Mouse (Mus musculus): ENCODE data around the gene 1810037I17Rik. TPM values are rescaled to one million over a fixed set of nuclear protein-coding genes. Genes with fewer than 3 reads are reported as not detected.

1810037I17Rik gene
- 235 and 268 TPM in 2 replicates for polyA plus RNA-seq (2015; fragmentation: Nextera tagmentation; extraction: Ambion mirVana)

GRCm38 (mm10) chr3:122924009-122924914 is at the start of gene 1810037I17Rik:
Gene 1810037I17Rik (plus strand): TSS chr3:122924203.

GRCm38 (mm10) chr3:122894772-122895171 is 29.2 kb upstream of the 1810037I17Rik start, which contains the start of gene Fabp2:
Gene Fabp2 (plus strand): TSS chr3:122895072.

GRCm38 (mm10) chr3:122919260-122919659 is 4.7 kb upstream of the 1810037I17Rik start, which contains the start of gene Gm10959:
Gene Gm10959 (minus strand): TSS chr3:122919360.

Other genes starting within 250 kb of the 1810037I17Rik start
- gene Pde5a, start 195.3 kb upstream of the 1810037I17Rik start, polyA plus RNA-seq (2015; fragmentation: Nextera tagmentation; extraction: Ambion mirVana): 17.0 and 18.9 TPM in 2 replicates
- 0.17 and 0.35 TPM in 2 replicates for gene Fabp2, start 29.1 kb upstream of the 1810037I17Rik start, polyA plus RNA-seq (2015; fragmentation: Nextera tagmentation; extraction: Ambion mirVana)
- gene Gm10959, start 4.8 kb upstream of the 1810037I17Rik start, polyA plus RNA-seq (2015; fragmentation: Nextera tagmentation; extraction: Ambion mirVana): not detected in 2 replicates
- 10.5 and 11.1 TPM in 2 replicates for gene Usp53, start 60.3 kb downstream of the 1810037I17Rik start, polyA plus RNA-seq (2015; fragmentation: Nextera tagmentation; extraction: Ambion mirVana)
- gene Myoz2, start 110.8 kb downstream of the 1810037I17Rik start, polyA plus RNA-seq (2015; fragmentation: Nextera tagmentation; extraction: Ambion mirVana): 0.11 TPM in 1 of 2 replicates, not detected in the other